Mouse (Mus musculus) liver, adult 10 weeks (tissue): Measurements from ENCODE around the gene Clca3a1. TPM values are rescaled to one million over a fixed set of nuclear protein-coding genes. Genes with fewer than 3 reads are reported as not detected.

Experiments used
- polyA plus RNA-seq: library from polyadenylated mRNA; stranded (reverse); fragments of 350-450 nt; fragmentation: Illumina TruSeq; extraction: RNeasy Lipid Tissue Mini Kit (QIAGEN cat#74804); gene quantifications from one replicate; pipeline ENCODE4 v1.2.3, GENCODE M21; 2014; ENCODE audit warnings: low read depth, low replicate concordance

Clca3a1 gene
- 6.0 TPM for polyA plus RNA-seq

GRCm38 (mm10) chr3:144760592-144761309, at the start of gene Clca3a1:
Gene Clca3a1 (minus strand): TSS chr3:144760977.

GRCm38 (mm10) chr3:144719901-144720747, 40.7 kb downstream of the Clca3a1 start, which contains the start of gene Sh3glb1:
Gene Sh3glb1 (minus strand): TSS chr3:144720335.

Other genes with a start within 250 kb of the Clca3a1 start
- gene Hs2st1, start 190.8 kb downstream of the Clca3a1 start, polyA plus RNA-seq, result 8.1 TPM
- gene Selenof, start 190.7 kb downstream of the Clca3a1 start, polyA plus RNA-seq, result 785 TPM
- gene Sh3glb1, start 40.6 kb downstream of the Clca3a1 start, polyA plus RNA-seq, result 98.6 TPM
- gene Clca3a2, start 58.5 kb upstream of the Clca3a1 start, polyA plus RNA-seq, result not detected
- not detected for gene Clca3b, start 88.4 kb upstream of the Clca3a1 start, polyA plus RNA-seq
- gene Clca4b, start 171.6 kb upstream of the Clca3a1 start, polyA plus RNA-seq, result 0.40 TPM
- not detected for gene Clca4a, start 214.1 kb upstream of the Clca3a1 start, polyA plus RNA-seq